Mouse (Mus musculus): Measurements from ENCODE around the gene Inhba. TPM values are rescaled to one million over a fixed set of nuclear protein-coding genes. Genes with fewer than 3 reads are reported as not detected.
A peak's percentile ranks its signal among the peaks of the same experiment; 100 is the strongest.

Gene Inhba
- total RNA-seq (2021): 1 to 10 TPM in 1 of 2 experiments, under 1 TPM in 1; 0.75 to 2.3 TPM
- long read RNA-seq, experiment 1: 0 reads
- long read RNA-seq, experiment 2, partial matches to known transcripts: 0 of 1 reads
- long read RNA-seq, experiment 2, other reads (novel, unspliced or antisense): 1 of 1 reads

DNA sequence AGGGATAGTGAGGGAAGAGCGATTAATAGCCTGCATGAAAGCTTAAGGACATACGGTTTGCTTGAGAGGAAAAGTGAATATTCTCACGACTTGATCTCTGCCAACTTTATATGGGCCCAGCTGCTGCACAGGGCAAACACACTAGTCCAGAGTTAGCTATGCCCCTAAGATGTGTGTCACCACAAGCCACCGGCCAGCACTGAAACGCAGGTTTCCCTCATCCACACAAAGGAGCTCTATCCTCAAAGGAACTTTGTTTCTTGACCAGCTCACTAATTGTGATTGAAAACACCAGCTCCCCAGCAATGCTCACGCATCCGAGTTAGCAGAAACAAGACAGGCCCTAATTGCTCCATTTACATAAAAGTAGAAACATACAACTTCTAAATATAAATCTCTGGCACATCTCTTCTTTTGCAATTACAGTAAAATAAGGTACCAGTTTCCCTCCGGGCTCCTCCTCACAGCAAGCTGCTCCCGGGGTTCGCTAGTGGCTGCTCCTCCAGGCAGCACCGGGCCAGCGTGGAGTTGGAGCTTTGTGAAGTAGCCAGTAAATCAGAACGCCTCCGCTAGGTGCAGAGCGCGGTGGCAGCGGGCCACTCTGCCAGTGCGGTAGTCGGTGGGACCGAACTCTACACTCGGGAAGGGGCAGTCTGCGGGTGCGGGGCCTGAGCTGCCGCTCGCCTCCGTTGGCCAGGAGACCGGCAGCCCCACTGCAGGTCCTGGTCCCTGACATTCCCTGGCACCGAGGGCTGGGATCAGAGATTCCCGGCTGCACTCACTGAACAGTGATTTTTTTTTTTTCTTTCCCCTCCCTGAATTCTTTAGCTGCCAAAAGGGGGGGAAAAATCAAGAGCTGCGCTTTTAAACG, at the start of gene Inhba:
Gene Inhba (plus strand): TSS at position 480 of the 871 bp plus-strand sequence.
- DNase-seq (ENCODE audit: low spot score): peak; percentile 14

DNA sequence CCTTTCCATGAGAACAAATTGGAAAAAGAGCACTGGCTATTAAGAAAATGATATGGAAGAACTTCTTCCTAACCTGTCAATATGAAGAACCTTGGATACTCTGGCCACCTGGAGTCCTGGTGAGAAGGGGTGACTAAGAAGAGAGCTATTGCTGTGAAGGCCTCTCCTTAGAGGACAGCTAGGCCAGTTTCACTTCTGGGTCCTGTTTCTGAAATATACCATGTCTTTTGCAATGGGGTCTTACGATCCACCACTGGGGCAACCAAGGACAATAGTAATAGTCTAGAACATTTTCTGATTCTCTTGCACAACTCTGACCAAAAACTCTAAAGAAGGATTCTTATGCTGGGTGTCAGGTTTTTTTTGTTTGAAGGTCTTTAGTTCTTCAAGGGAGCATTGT, 35.1 kb upstream of the Inhba start:
- no peak for DNase-seq (ENCODE audit: low spot score)

DNA sequence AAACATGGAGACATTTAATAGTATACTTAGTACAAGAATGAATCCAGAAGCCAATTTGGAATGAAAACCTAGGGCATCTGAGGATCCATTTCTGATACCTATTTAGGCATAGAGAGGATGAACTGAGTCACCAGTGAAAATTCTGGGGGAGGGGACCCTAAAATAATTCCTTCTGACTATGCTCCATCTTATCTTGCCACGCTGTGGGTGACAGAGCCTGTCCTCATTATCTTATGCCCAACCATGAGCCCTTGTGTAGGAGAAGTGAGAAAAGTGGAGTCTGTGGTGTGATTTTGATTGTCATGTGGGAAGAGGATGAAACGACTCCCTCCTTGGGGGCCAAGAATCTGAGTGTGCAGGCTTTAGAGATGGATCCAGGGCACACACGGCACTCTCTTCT, 32.1 kb upstream of the Inhba start:
- DNase-seq (ENCODE audit: low spot score): no peak

DNA sequence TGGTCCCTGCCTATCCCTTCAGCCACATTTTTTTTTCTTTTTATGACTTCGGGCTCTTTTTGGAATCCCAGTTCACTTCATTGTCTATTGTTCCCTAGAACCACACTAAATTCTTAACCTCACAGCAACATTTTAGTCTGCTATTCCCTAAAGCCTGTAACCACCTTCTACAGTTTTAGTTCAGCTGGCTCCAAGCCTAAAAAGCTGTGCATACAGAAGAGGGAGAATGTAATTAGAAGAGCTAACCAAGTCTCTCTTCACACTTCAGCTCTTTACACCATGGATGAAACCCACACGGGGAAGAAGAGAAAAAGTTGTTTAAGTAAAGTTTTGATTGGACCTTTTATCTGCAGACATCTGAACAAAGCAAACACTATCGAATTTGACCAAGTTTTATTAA, 29.6 kb upstream of the Inhba start:
- DNase-seq (ENCODE audit: low spot score): no peak

DNA sequence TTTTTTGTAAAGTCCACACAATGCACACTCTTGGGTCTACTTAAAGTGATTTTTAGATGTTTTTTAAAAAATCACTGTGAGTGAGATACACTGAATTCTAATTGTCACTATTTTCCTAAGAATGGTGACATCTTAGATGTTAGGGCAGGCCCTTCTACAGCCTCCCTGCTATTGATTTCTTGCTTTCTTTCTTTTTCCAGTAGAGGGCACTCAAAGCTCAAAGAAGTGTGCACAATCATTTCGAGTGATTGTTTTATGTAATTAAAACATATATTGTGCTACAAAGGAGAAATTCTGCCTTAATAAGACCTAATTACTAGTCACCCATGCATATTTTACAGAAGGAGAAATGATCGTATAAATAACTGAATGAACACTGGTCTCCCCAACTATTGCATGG, 25.9 kb upstream of the Inhba start:
- no peak for DNase-seq (ENCODE audit: low spot score)

DNA sequence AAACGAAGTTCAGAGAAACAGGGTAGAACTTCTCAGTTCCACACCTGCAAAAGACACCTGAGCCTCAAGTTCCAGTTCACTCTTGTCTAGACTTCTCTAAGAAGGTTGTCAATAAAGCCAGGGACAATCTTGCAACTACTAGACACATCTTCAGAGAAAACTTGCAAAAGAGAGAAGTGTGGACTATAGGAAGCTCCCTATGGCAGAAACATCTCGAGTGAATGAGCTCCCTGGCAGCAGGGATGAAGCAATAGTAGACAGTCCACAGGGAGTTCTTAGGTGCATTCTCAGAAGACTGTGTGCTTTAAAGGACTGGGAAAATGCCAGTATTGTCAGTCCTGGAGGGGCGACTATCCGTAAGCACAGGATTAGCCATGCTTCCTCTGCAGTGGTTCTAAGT, 25.5 kb upstream of the Inhba start:
- DNase-seq (ENCODE audit: low spot score): no peak

DNA sequence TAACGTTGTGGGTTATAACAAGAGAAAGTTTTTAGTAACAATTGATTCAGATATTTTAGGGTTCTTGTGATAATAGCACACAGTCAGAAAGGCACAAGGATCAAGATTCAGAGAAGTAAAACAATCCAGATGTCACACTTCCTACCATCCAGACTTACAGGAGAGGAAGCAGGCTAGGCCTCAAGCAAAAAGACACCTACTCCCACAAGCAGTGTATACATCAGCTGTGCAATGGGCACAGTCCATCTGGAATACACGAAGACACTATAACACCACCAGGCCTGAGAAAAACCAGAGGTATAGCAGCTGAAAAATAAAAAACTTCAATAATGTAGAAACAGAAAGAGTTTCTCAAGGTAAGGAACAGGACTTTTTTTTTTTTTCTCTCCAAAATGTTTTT, 16.3 kb upstream of the Inhba start:
- DNase-seq (ENCODE audit: low spot score): no peak

DNA sequence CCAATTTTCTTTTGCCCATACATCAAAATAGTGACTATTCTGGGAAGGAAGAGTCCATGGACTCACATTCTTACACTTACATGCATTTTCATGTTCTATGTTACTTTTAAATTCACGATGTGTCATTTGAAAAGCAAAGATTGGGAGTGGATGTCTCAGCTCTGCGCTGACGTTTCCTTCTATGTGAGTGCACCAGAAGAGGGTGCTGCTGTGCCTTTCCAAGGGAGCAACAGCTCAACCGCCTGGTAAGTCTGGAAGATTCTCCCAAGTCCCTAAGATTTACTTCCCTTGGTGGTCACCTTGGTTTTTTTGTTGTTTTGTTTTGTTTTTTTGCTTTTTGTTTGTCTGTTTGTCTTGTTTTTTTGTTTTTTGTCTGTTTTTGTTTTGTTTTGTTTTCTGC, 6.1 kb upstream of the Inhba start:
- DNase-seq (ENCODE audit: low spot score): no peak

DNA sequence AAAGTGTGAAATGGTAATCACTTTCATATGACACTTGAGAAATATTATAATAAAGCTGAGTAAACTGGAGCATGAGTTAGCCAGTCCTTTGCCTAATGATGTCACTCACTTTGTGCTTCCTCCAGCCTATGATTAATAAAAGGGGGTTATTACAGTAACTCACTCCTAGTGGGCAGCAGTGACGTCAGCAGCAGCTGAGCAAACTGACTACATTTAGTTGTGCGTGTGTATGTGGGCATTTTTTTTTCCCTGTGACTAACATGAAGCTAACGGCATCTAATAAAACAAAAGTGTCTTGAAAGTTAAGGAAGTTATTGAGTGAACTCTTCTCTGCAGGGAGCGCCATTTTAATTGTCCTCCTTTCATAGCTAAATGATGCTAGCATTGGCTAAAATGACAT, 3.9 kb upstream of the Inhba start:
- no peak for DNase-seq (ENCODE audit: low spot score)

DNA sequence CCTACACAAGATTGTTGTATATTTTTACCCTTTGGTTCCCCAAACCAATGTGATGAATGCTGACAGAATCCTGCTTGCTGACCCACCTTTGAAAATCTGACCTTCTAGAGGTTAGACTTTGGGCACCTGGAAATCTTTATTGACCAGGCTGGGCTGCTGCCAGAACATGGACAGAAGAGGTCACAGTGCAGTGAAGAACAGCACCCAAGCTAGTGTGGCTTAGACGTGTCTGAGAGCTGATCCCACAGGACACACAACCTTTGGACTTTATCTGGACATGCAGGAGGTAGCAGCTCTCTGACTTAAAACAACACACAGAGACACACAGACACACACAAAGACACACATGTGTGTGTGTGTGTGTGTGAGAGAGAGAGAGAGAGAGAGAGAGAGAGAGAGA, 3.3 kb upstream of the Inhba start:
- DNase-seq (ENCODE audit: low spot score): no peak

DNA sequence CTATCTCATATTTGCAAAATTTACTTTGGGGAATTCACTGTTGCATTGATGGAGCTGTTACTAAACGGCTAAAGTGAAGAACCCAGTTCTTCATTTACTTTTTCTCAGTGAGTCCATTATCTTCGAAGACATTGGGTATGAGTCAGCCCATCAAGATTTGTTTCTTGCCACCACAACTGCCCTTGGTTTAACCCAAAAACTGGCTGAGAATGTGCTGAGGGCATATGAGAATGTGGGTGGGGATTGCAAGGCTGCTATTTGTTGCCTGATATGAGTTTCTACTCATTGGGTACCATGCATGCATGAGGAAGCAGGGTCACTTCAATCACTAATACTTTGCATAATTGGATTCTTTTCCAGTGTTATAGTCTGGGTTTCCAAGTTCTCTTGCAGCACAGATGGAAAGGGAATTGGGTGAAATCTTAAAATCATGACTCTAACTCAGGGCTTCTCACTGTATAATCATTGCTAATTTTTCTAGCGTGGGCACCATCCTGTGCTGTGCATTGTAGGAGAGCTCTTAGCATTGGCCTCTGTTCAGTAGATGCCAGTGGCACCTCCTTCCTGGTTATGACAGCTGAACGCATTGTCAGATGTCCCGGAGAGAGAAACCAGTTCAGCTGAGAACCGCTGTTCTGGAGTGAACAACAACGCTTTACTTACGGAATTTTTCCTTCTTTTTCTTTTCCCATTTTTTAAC, 1.7 kb upstream of the Inhba start:
- no peak for DNase-seq (ENCODE audit: low spot score)

DNA sequence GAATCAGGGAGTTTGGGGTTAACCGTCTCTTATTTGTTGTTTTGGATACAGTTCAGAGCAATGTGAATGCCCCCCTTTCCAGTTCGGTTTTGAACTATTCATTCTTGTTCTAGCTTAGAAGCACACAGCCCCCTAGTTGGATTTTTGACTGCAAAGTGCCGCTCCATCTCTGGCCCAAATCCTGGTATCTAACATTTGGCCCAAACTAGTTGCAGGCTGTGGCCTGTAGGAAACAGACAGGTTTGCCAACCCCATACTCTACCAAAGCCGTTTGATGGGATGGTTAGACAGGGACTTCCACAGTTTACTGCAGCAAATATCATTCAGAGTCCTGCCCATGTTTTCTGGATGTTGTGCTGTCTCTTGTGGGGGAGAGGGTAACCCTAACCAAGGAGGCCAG, 1.1 kb upstream of the Inhba start:
- no peak for DNase-seq (ENCODE audit: low spot score)

DNA sequence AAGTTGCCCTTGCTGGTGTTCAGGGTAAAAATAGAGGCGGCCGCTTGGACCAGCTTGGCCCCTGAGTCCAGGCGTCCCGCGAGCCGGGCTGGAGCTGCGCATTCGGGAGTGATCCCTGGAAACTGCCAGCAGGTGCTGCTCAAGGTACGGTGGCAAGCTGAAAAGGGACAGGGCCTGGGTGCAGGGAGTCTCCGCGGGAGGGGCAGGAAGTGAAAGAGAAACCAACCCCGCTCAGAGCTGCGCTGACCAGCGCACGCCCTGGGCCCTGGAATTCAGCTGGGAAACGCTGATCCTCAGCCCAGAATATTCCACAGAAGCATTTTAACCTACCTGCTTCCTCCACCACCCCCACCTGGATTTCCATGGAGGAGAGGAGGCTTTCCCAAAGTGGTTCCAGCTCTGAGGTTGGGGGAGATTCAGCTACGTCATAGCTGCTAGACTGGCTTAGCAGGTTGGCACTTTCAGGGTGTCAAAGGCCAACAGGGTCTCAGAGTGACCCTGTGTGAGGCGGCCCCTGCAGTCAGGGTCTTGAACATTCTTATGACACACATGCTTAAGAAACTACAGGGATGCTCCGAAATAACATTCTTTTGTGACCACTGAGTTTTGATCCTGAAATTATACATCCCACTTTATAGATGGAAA, 714 bp downstream of the Inhba start:
- DNase-seq (ENCODE audit: low spot score): peak; percentile 44

DNA sequence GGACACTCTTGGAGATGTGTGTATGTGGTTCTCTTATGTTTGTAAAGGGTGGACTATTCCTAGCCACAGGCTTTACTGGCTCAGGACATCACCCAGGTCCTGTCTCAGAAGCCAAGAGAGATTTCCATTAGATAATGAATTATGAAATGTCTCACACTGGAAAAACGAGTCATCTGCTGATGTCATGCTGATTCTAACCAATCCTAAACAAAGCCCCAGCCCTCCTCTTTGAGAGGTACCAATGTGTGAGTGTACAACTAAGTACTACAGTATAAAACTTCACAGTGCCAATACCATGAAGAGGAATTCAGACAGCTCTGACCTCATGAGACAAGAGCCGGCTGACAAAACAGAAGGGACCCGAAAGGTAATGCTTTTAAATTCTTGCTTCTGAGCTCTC, 2.5 kb downstream of the Inhba start:
- DNase-seq (ENCODE audit: low spot score): no peak

DNA sequence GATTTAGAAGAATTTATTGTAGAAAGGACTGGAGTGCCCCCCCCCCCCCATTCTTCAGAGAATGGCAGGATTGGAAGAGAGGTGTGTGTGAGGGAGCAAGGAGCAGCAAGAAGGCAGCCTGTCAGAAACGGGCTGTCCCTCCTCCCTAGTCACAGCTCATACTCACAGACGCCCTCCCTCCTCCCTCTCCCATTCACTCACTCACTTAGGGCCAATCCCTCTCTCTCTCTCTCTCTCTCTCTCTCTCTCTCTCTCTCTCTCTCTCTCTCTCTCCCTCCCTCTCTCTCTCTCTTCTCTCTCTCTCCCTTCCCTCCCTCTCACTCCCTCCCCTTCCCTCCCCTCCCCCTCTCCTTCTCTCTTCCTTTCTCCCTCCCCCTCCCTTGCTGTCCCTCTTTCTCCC, 4.9 kb downstream of the Inhba start:
- DNase-seq (ENCODE audit: low spot score): no peak

DNA sequence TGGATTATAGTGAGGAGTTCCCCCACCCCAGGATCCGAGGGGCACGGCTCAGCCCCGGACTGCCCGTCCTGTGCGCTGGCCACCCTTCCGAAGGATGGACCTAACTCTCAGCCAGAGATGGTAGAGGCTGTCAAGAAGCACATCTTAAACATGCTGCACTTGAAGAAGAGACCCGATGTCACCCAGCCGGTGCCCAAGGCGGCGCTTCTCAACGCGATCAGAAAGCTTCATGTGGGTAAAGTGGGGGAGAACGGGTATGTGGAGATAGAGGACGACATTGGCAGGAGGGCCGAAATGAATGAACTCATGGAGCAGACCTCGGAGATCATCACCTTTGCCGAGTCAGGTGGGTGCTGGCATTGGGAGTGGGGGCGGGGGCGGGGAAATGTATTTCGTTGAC, 5.7 kb downstream of the Inhba start:
- no peak for DNase-seq (ENCODE audit: low spot score)

DNA sequence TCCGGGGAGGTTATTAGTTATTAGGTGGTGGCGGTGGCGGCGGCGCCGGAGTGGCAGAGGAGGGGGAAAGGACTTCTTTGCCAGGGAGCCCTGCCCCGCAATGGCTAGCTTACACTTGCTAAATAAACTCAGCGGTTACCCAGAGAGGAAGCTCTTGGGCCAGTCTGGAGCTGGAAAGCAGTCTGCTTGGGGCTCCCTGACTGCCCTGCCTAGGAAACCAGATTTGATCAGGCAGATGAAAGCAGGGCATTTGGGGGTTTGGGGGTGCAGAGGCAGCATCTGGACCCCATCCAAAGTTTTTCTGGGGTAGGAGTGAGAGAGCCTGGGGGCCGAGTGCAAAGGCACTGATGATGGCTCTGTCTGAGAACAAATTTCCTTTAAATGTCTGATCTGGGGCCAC, 6.1 kb downstream of the Inhba start:
- no peak for DNase-seq (ENCODE audit: low spot score)

DNA sequence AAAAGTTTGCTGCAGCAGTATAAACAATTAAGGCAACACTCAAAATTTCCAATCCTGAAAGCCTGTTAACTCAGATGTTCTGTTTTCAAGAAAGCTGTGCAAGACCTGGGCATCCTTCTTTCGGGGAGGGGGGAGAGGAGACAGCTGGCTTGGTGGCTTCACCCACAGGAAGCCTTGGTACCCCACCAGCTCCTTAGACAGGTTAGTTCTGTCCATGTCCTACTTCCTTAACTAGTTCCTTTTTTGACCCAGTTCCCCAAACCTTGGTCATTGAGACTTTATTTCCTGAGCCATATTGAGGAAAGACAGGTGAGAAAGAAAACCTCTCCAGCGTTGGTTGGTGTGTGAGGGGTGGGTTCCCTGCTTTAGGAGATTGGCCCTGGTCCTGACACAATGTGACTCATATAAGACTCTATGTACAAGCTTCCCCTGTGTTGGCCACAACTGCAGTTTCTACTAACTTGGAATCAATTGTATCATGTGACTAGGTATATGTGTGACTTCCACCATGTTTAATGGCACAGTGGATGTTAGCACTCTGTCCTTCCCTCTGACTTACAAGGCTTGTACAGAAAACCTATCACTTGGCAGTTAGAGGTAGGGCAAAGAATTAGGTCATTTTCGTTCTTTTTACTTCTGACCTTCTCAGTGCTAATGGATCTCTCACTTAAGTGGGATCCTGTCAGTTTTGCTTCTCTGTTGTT, 7.3 kb downstream of the Inhba start:
- DNase-seq (ENCODE audit: low spot score): no peak

DNA sequence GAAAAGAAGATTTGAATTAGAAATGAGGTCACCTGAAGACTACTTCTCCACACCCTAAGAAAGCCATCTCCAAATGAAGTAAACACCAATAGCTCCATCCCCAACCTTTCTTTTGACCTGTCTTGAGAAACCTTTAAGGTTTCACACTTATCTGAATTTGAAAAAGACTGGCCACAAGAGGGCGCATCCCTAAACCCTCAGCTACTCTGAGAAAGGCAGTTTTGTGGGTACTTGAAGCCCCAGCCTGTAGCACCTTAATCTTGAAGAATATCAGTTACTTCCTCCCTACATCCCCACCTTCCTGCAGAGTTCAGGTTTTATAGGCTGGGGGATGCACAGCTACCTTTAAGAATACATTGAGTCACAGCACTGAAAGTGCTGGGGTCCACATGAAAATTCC, 9.0 kb downstream of the Inhba start:
- DNase-seq (ENCODE audit: low spot score): no peak

DNA sequence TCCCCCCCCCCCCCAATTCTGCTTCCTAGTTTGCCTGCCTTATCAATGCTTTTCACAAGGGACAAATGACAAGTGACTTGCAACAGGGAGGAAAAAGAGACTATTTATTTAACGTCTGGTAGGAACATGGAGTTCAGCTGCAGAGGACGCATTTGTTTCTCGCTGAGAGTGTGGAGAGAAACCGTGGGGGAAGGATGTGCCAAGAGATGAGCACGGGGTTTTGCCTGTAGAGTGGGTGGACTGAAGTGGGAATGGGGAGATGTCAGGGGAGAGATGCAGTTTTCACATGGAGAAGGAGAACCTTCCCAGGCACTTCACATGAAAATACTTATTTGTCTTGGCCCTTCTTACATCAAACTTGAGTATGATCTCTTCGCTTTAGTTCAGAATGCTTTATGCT, 9.5 kb downstream of the Inhba start:
- no peak for DNase-seq (ENCODE audit: low spot score)

DNA sequence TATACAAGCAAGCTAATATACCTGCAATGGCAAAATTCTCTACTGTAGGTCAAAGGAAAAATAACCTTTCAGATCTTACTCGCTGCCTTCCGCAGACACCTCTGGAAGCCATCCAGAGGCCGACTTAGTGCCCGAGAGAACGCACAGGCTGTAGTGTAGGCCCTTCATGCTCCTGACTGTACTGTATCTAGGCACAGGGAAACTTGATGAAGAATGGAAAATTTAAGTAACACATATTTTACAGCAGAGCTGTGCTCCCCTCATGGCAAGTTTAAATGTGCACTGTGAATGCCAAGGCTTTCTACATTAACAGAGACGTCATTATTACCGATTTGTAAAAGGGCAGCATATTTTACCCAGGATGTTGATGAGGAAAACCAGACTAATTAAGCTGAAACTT, 10.2 kb downstream of the Inhba start:
- DNase-seq (ENCODE audit: low spot score): no peak

DNA sequence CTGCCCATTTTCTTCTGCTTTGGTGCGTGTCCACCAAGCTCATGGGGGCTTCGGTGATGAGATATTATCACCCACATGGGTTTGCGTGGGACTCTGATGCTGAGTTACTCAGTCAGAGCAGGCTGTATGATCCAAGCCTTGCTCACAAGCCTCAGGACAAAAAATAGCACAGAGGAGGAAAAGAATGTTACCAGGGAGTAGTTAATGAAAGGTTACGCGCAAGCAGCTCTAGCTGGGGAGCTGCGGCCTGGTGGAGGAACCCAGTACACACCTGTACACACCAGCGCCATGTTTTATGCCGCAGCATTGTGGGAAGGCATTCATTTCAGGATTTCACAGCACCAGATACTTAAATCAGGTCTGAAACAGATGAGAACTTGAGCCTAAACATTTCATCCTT, 10.9 kb downstream of the Inhba start:
- no peak for DNase-seq (ENCODE audit: low spot score)

Measured in gastrocnemius, adult 18-20 months (tissue).